Mouse (Mus musculus) E14TG2a.4 (cell line): Measurements from ENCODE around the gene Relch.

Experiments
- CTCF ChIP-seq: conservative IDR thresholded peaks from 2 replicates; pipeline ENCODE4 v1.5.1; 2014; ENCODE audit warnings: low read length
- NANOG ChIP-seq: IDR thresholded peaks from 2 replicates; pipeline ENCODE4 v1.6.1; 2014; ENCODE audit warnings: borderline replicate concordance, low read length, mixed read lengths
- POU5F1 ChIP-seq: IDR thresholded peaks from 2 replicates; pipeline ENCODE4 v1.6.1; 2014; ENCODE audit warnings: low read length, borderline replicate concordance

DNA sequence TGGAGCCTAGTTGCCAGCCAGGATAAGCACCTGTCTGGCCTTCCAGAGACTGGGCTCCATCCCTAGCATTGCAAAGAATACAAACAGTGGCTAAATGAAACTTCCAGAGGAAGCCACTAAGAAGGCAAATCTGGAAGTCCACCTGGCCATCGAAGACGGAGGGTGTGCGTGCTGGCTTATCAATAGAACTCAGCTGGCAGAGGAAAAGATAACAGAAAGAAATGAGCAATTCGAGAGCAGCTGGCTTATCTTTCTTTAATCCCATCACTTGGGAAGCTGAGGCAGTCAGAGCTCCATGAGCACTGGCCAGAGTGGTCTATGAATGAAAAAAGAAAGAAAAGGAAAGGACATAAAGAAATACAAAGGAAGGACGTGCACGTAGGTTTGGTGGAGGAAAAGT is 136.9 kb downstream of the Relch start:
- TF ChIP-seq POU5F1 = no peak
- no peak for TF ChIP-seq CTCF
- no peak for TF ChIP-seq NANOG
